15 mouse cellular contexts compared by ENCODE assay signal in genomic region chr5:73233018-73233881, GRCm38 (mm10). TPM values are rescaled to one million over a fixed set of nuclear protein-coding genes. Genes with fewer than 3 reads are reported as not detected.
DNase-seq lines count a peak whose midpoint lies in the region; ATAC-seq lines count a peak whose summit lies in the region.
"Had no signal": no experiment of that assay in that cellular context is flagged by ENCODE, and none has a peak within 500 bp of the region (broad histone marks: within the 10 kb centered on the region; RNA-seq: fewer than 3 reads in every experiment).

No protein-coding gene starts in this region.

- 85% methylated on average over 17 of the region's 17 CpGs for WGBS in forebrain, embryonic 11.5 days
- 84% methylated on average over 17 of the region's 17 CpGs for WGBS in forebrain, embryonic 13.5 days
- 85% methylated on average over 17 of the region's 17 CpGs for WGBS in midbrain, embryonic 13.5 days

- no peak for ATAC-seq in forebrain, embryonic 11.5 days (replicated peaks; ENCODE audit: low FRiP score)
- ATAC-seq in forebrain, embryonic 13.5 days, result no peak
- ATAC-seq in erythroid progenitor cell, adult 5-6 weeks (replicated peaks; ENCODE audit: low FRiP score, poor library complexity, severe bottlenecking), result peak; percentile 53; the same call in 1 of the 2 replicates
- ATAC-seq in megakaryocyte progenitor cell, adult 5-6 weeks (replicated peaks; ENCODE audit: poor library complexity), result peak; percentile 30; the same call in 1 of the 2 replicates
- ATAC-seq in midbrain, embryonic 13.5 days, result no peak

- no peaks in the 10 kb centered on the region for H3K27me3 ChIP-seq in forebrain, embryonic 11.5 days (ENCODE audit: control insufficient read depth, insufficient read depth, low read length)
- no peaks in the 10 kb centered on the region for H3K27me3 ChIP-seq in forebrain, embryonic 13.5 days
- H3K27me3 ChIP-seq in midbrain, embryonic 13.5 days, result no peaks in the 10 kb centered on the region
- H3K27me3 ChIP-seq: embryonic facial prominence, embryonic 12.5 days; hindbrain, embryonic 12.5 days; liver, embryonic 15.5 days; megakaryocyte, embryonic 14.5 days had no signal

- no peaks in the 10 kb centered on the region for H3K36me3 ChIP-seq in forebrain, embryonic 11.5 days (ENCODE audit: control insufficient read depth, insufficient read depth, low read length)
- no peaks in the 10 kb centered on the region for H3K36me3 ChIP-seq in forebrain, embryonic 13.5 days (ENCODE audit: poor library complexity, severe bottlenecking)
- H3K36me3 ChIP-seq in midbrain, embryonic 13.5 days, result no peaks in the 10 kb centered on the region
- H3K36me3 ChIP-seq: embryonic facial prominence, embryonic 12.5 days; hindbrain, embryonic 12.5 days; liver, embryonic 15.5 days had no signal

- peaks cover 4% of the 10 kb centered on the region; the same call in 1 of the 2 replicates for H3K4me1 ChIP-seq in forebrain, embryonic 11.5 days (replicated peaks; ENCODE audit: control insufficient read depth, insufficient read depth, low read length)
- H3K4me1 ChIP-seq in forebrain, embryonic 13.5 days, result peaks cover 52% of the 10 kb centered on the region
- H3K4me1 ChIP-seq in midbrain, embryonic 13.5 days (replicated peaks), result peaks cover 45% of the 10 kb centered on the region

- peak; percentile 30 for DNase-seq in forebrain, embryonic 11.5 days (ENCODE audit: low spot score)
- peak; percentile 35 for DNase-seq in kidney, postnatal 10 days
- no peak for DNase-seq in kidney, postnatal 14 days
- no peak for DNase-seq in layer of hippocampus, adult 9-11 months
- DNase-seq: cerebellum, postnatal 14 days; right cerebral cortex, postnatal 14 days; thymus, postnatal 25 days had no signal

- H3K9ac ChIP-seq in forebrain, embryonic 11.5 days (ENCODE audit: low read length), result no peak overlapping the region
- no peak overlapping the region for H3K9ac ChIP-seq in forebrain, embryonic 13.5 days
- no peak overlapping the region for H3K9ac ChIP-seq in midbrain, embryonic 13.5 days (replicated peaks)
- H3K9ac ChIP-seq: embryonic facial prominence, embryonic 12.5 days; hindbrain, embryonic 12.5 days; liver, embryonic 15.5 days had no signal

- H3K4me3 ChIP-seq in forebrain, embryonic 11.5 days (ENCODE audit: low read depth, low read length), result no peak overlapping the region
- H3K4me3 ChIP-seq in forebrain, embryonic 13.5 days, result no peak overlapping the region
- no peak overlapping the region for H3K4me3 ChIP-seq in midbrain, embryonic 13.5 days (replicated peaks)
- H3K4me3 ChIP-seq: embryonic facial prominence, embryonic 12.5 days; hindbrain, embryonic 12.5 days; liver, embryonic 15.5 days; megakaryocyte, embryonic 14.5 days had no signal

- H3K9me3 ChIP-seq in forebrain, embryonic 11.5 days (ENCODE audit: control insufficient read depth, low read length), result no peaks in the 10 kb centered on the region
- H3K9me3 ChIP-seq in forebrain, embryonic 13.5 days (replicated peaks), result no peaks in the 10 kb centered on the region
- H3K9me3 ChIP-seq in midbrain, embryonic 13.5 days, result no peaks in the 10 kb centered on the region
- H3K9me3 ChIP-seq: embryonic facial prominence, embryonic 12.5 days; hindbrain, embryonic 12.5 days; liver, embryonic 15.5 days; megakaryocyte, embryonic 14.5 days had no signal

- H3K27ac ChIP-seq in forebrain, embryonic 11.5 days (ENCODE audit: low read depth, low read length), result no peak overlapping the region
- no peak overlapping the region for H3K27ac ChIP-seq in forebrain, embryonic 13.5 days
- no peak overlapping the region for H3K27ac ChIP-seq in midbrain, embryonic 13.5 days
- H3K27ac ChIP-seq: embryonic facial prominence, embryonic 12.5 days; hindbrain, embryonic 12.5 days; liver, embryonic 15.5 days had no signal

- no peak overlapping the region for H3K4me2 ChIP-seq in forebrain, embryonic 11.5 days (ENCODE audit: low read depth, low read length, severe bottlenecking)
- no peak overlapping the region for H3K4me2 ChIP-seq in forebrain, embryonic 13.5 days
- no peak overlapping the region for H3K4me2 ChIP-seq in midbrain, embryonic 13.5 days (replicated peaks)
- H3K4me2 ChIP-seq: embryonic facial prominence, embryonic 12.5 days; hindbrain, embryonic 12.5 days; liver, embryonic 15.5 days had no signal

RNA-seq across cellular contexts. Expression of gene Fryl, which starts 23.2 kb away (rescaled TPM):
- polyA plus RNA-seq in forebrain, embryonic 11.5 days (2014; fragmentation: Nextera tagmentation; extraction: Ambion mirVana), result 48.0 and 49.6 TPM in 2 replicates
- polyA plus RNA-seq in forebrain, embryonic 13.5 days (2015; fragmentation: Nextera tagmentation; extraction: Ambion mirVana), result 46.1 and 46.7 TPM in 2 replicates
- 326 and 449 TPM in 2 replicates for total RNA-seq in erythroid progenitor cell, adult 5-6 weeks (2015; ENCODE audit: low replicate concordance)
- total RNA-seq in erythroid progenitor cell, adult 5-6 weeks (2017; ENCODE audit: low replicate concordance), result 610 and 678 TPM in 2 replicates
- total RNA-seq in megakaryocyte progenitor cell, adult 5-6 weeks (2015), result 56.2 and 78.5 TPM in 2 replicates
- total RNA-seq in megakaryocyte progenitor cell, adult 5-6 weeks (2017), result 74.2 and 76.4 TPM in 2 replicates
- polyA plus RNA-seq in midbrain, embryonic 13.5 days (2015; fragmentation: Nextera tagmentation; extraction: Ambion mirVana), result 48.2 and 51.2 TPM in 2 replicates

RNA-seq across cellular contexts. Expression of gene Ociad1, which starts 59.3 kb away (rescaled TPM):
- 143 and 144 TPM in 2 replicates for polyA plus RNA-seq in forebrain, embryonic 11.5 days (2014; fragmentation: Nextera tagmentation; extraction: Ambion mirVana)
- polyA plus RNA-seq in forebrain, embryonic 13.5 days (2015; fragmentation: Nextera tagmentation; extraction: Ambion mirVana), result 212 and 221 TPM in 2 replicates
- 182 and 187 TPM in 2 replicates for total RNA-seq in erythroid progenitor cell, adult 5-6 weeks (2015; ENCODE audit: low replicate concordance)
- 108 and 119 TPM in 2 replicates for total RNA-seq in erythroid progenitor cell, adult 5-6 weeks (2017; ENCODE audit: low replicate concordance)
- 239 and 256 TPM in 2 replicates for total RNA-seq in megakaryocyte progenitor cell, adult 5-6 weeks (2015)
- total RNA-seq in megakaryocyte progenitor cell, adult 5-6 weeks (2017), result 218 and 231 TPM in 2 replicates
- polyA plus RNA-seq in midbrain, embryonic 13.5 days (2015; fragmentation: Nextera tagmentation; extraction: Ambion mirVana), result 249 and 251 TPM in 2 replicates

Comparison
In these comparisons a context has a peak if more than half of its experiments do, and no peak if none do; other contexts are left out.
1. DNase-seq: peak in forebrain, embryonic 11.5 days (single experiment) and kidney, postnatal 10 days (single experiment); none in kidney, postnatal 14 days (single experiment) and layer of hippocampus, adult 9-11 months (single experiment).
2. ATAC-seq: peak in erythroid progenitor cell, adult 5-6 weeks (single experiment) and megakaryocyte progenitor cell, adult 5-6 weeks (single experiment); none in forebrain, embryonic 11.5 days (single experiment), forebrain, embryonic 13.5 days (single experiment) and midbrain, embryonic 13.5 days (single experiment).